Mouse (Mus musculus): ENCODE measurements around the gene Ano5. TPM values are rescaled to one million over a fixed set of nuclear protein-coding genes. Genes with fewer than 3 reads are reported as not detected.

Gene Ano5
- 0.06 TPM in 1 of 4 replicates, not detected in the others for total RNA-seq (2023; ENCODE audit: inconsistent age)

GRCm38 (mm10) chr7:51510671-51511651, at the start of gene Ano5:
Gene Ano5, plus strand, starts transcription at chr7:51511029.

DNA sequence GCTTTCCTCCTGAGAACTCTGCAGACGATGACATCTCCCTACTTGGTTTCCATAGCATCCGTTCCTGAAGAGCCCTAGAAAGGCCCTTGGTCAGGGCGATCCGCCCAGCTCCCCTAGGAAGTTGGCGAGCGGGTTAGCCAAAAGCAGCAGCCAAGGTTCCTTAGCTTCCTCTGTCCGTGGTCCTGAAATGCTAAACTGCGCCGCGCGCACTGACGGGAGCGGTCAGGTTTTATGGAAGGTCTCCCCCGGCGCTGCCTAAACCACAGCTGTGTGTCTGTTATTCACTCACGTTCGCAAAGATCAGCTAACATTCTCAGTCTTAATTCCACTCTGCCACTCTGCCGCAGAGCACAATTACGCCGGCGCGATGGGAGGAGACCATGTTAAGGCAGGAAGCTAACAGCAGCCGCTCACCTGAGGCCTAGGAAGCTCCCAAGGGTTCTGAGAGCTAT, 110.9 kb downstream of the Ano5 start, which contains the start of gene Slc17a6:
TSS of gene Slc17a6 (plus strand) at position 313 of the 452 bp plus-strand sequence.

Other genes with a start within 250 kb of the Ano5 start
- gene Slc17a6, start 111.0 kb downstream of the Ano5 start, total RNA-seq (2023; ENCODE audit: inconsistent age) = not detected in 4 replicates